In genomic region chr19:57132281-57132680, GRCm38 (mm10) we compare ENCODE assay signal across 13 mouse cellular contexts.
DNase-seq lines count a peak whose midpoint lies in the region; ATAC-seq and TF ChIP-seq lines count a peak whose summit lies in the region.
"Had no signal": no experiment of that assay in that cellular context is flagged by ENCODE, and none has a peak within 500 bp of the region (broad histone marks: within the 10 kb centered on the region; RNA-seq: fewer than 3 reads in every experiment).

No protein-coding gene starts in this region.

- H3K9me3 ChIP-seq in heart, postnatal 0 days (replicated peaks; ENCODE audit: control insufficient read depth, low read length): no peaks in the 10 kb centered on the region
- no peaks in the 10 kb centered on the region for H3K9me3 ChIP-seq in CH12.LX (replicated peaks; ENCODE audit: low read length)
- H3K9me3 ChIP-seq in stomach, postnatal 0 days (ENCODE audit: control insufficient read depth, low read length): no peaks in the 10 kb centered on the region
- H3K9me3 ChIP-seq: forebrain, embryonic 12.5 days; liver, embryonic 15.5 days had no signal

- no peak for TF ChIP-seq RAD21 in CH12.LX (IDR thresholded peaks at IDR 0.05; ENCODE audit: low read depth, low read length)

- H3K27me3 ChIP-seq in heart, postnatal 0 days (ENCODE audit: control insufficient read depth, insufficient read depth, low read length): no peaks in the 10 kb centered on the region
- H3K27me3 ChIP-seq in CH12.LX (replicated peaks): no peaks in the 10 kb centered on the region
- H3K27me3 ChIP-seq in stomach, postnatal 0 days (ENCODE audit: control insufficient read depth, insufficient read depth, low read length): no peaks in the 10 kb centered on the region
- H3K27me3 ChIP-seq: liver, embryonic 15.5 days had no signal

- H3K4me1 ChIP-seq in heart, postnatal 0 days (ENCODE audit: control insufficient read depth, insufficient read depth): no peaks in the 10 kb centered on the region
- peaks cover 2 to 32% of the 10 kb centered on the region in 2 experiments; a peak in 2 of 4 replicates for H3K4me1 ChIP-seq in CH12.LX (ENCODE audit: control insufficient read depth in 1 of 2, insufficient read depth in 2 of 2)
- peaks cover 10% of the 10 kb centered on the region; the same call in 1 of the 2 replicates for H3K4me1 ChIP-seq in stomach, postnatal 0 days (replicated peaks; ENCODE audit: control insufficient read depth, insufficient read depth)
- H3K4me1 ChIP-seq: liver, embryonic 15.5 days had no signal

- H3K27ac ChIP-seq in heart, postnatal 0 days (ENCODE audit: low read depth): peak overlapping the region; percentile 43; the same call in 1 of the 2 replicates
- no peak overlapping the region for H3K27ac ChIP-seq in CH12.LX (ENCODE audit: insufficient read depth, low read depth)
- peak overlapping the region; percentile 88 for H3K27ac ChIP-seq in stomach, postnatal 0 days (replicated peaks)
- H3K27ac ChIP-seq: forebrain, embryonic 12.5 days; liver, embryonic 15.5 days had no signal

- ATAC-seq in heart, postnatal 0 days (ENCODE audit: insufficient read depth, low read depth): no peak
- ATAC-seq in stomach, postnatal 0 days (ENCODE audit: low FRiP score, low TSS enrichment): peak; percentile 75

- no peak for TF ChIP-seq EP300 in heart, postnatal 0 days (IDR thresholded peaks at IDR 0.05; ENCODE audit: low read depth)
- TF ChIP-seq EP300 in CH12.LX (IDR thresholded peaks at IDR 0.05; ENCODE audit: low read length): no peak
- no peak for TF ChIP-seq EP300 in stomach, postnatal 0 days (optimal IDR thresholded peaks at IDR 0.05)

- no peak for TF ChIP-seq POLR2A in CH12.LX (IDR thresholded peaks at IDR 0.05; ENCODE audit: low read depth, low read length)

- dilution Hi-C loops in CH12.LX (cut with MboI; ENCODE audit: extremely low pct_ligation_motif_present, extremely low pct_unique_long_range_greater_than_20kb, low sequenced_read_pairs): no loop called here

- TF ChIP-seq CTCF in heart, postnatal 0 days (IDR thresholded peaks at IDR 0.05; ENCODE audit: low read depth): no peak
- no peak for TF ChIP-seq CTCF in CH12.LX (conservative IDR thresholded peaks at IDR 0.05 in 1 of 2, IDR thresholded peaks at IDR 0.05 in 1 of 2; ENCODE audit: low read depth in 2 of 2, low read length in 2 of 2)
- no peak for TF ChIP-seq CTCF in stomach, postnatal 0 days (IDR thresholded peaks at IDR 0.05; ENCODE audit: low read depth)

- H3K4me3 ChIP-seq in heart, postnatal 0 days (ENCODE audit: low read depth, low read length): no peak overlapping the region
- H3K4me3 ChIP-seq in CH12.LX (replicated peaks in 1 of 3; ENCODE audit: low read depth in 2 of 3, low read length in 2 of 3, poor library complexity in 1 of 3): no peak overlapping the region
- no peak overlapping the region for H3K4me3 ChIP-seq in stomach, postnatal 0 days (ENCODE audit: low read depth, low read length)
- H3K4me3 ChIP-seq: forebrain, embryonic 12.5 days; liver, embryonic 15.5 days had no signal

- H3K36me3 ChIP-seq in heart, postnatal 0 days (replicated peaks; ENCODE audit: control insufficient read depth, insufficient read depth, low read length): peaks cover 75% of the 10 kb centered on the region
- H3K36me3 ChIP-seq in CH12.LX (replicated peaks in 1 of 2; ENCODE audit: control insufficient read depth in 1 of 2, insufficient read depth in 1 of 2, low read length in 1 of 2): no peaks in the 10 kb centered on the region
- H3K36me3 ChIP-seq in stomach, postnatal 0 days (ENCODE audit: control insufficient read depth, insufficient read depth, low read length): no peaks in the 10 kb centered on the region
- H3K36me3 ChIP-seq: forebrain, embryonic 12.5 days; liver, embryonic 15.5 days had no signal

- intact Hi-C loops in heart, postnatal 14 days (cut with DNase I): loop anchor here (5.0 to 10.0 kb wide), 2 partner anchors 35 to 323 kb away; partner anchors contain the start of gene Trub1

- H3K4me2 ChIP-seq in heart, postnatal 0 days (ENCODE audit: low read depth, low read length): no peak overlapping the region
- no peak overlapping the region for H3K4me2 ChIP-seq in CH12.LX (ENCODE audit: insufficient read depth, low read depth, poor library complexity, severe bottlenecking)
- H3K4me2 ChIP-seq in stomach, postnatal 0 days (replicated peaks; ENCODE audit: low read depth): no peak overlapping the region
- H3K4me2 ChIP-seq: forebrain, embryonic 12.5 days; liver, embryonic 15.5 days had no signal

- in situ Hi-C loops in CH12.LX (cut with MboI; ENCODE audit: low pct_ligation_motif_present, low pct_unique_long_range_greater_than_20kb, low sequenced_read_pairs): no loop called here

- 81% methylated on average over 5 of the region's 5 CpGs for WGBS in heart, postnatal 0 days
- 58% methylated on average over 5 of the region's 5 CpGs for WGBS in stomach, postnatal 0 days

- DNase-seq in heart, postnatal 0 days (ENCODE audit: low spot score): no peak
- no peak for DNase-seq in heart, postnatal 14 days
- peak; percentile 42 for DNase-seq in CH12.LX (ENCODE audit: extremely low read depth)
- peak; percentile 42 to 54 for DNase-seq in kidney, postnatal 36 days
- DNase-seq in stomach, postnatal 0 days (ENCODE audit: low spot score): peak; percentile 78
- no peak for DNase-seq in testis, postnatal 14 days (ENCODE audit: low spot score)
- DNase-seq in ovary, postnatal 14 days (ENCODE audit: low spot score): no peak
- no peak for DNase-seq in adipocyte (ENCODE audit: low spot score)
- DNase-seq: adrenal gland, adult 2 months; layer of hippocampus, postnatal 36 days; right cerebral cortex, postnatal 25 days had no signal

- H3K79me2 ChIP-seq in CH12.LX (replicated peaks; ENCODE audit: control insufficient read depth, extremely low read depth, insufficient read depth, poor library complexity, severe bottlenecking): no peaks in the 10 kb centered on the region

- no peak overlapping the region for H3K9ac ChIP-seq in heart, postnatal 0 days (replicated peaks; ENCODE audit: low read depth, low read length)
- no peak overlapping the region for H3K9ac ChIP-seq in CH12.LX (ENCODE audit: insufficient read depth, low read depth)
- no peak overlapping the region; the same call in 1 of the 2 replicates for H3K9ac ChIP-seq in stomach, postnatal 0 days (ENCODE audit: low read length)
- H3K9ac ChIP-seq: forebrain, embryonic 12.5 days; liver, embryonic 15.5 days had no signal

TF ChIP-seq in CH12.LX, 34 proteins besides CTCF, POLR2A, EP300 and RAD21:
- TF ChIP-seq SIN3A (IDR thresholded peaks at IDR 0.05; ENCODE audit: low read length) (no peak), MEF2A (IDR thresholded peaks at IDR 0.05; ENCODE audit: borderline replicate concordance, low read depth, low read length) (no peak), ZC3H11A (IDR thresholded peaks at IDR 0.05; ENCODE audit: low read depth, low read length) (no peak), MAX (IDR thresholded peaks at IDR 0.05; ENCODE audit: low read length) (no peak), ETS1 (conservative IDR thresholded peaks at IDR 0.05; ENCODE audit: low read depth, low read length) (no peak), MAZ (IDR thresholded peaks at IDR 0.05; ENCODE audit: low read depth, low read length) (no peak), UBTF (IDR thresholded peaks at IDR 0.05; ENCODE audit: low read depth, low read length) (no peak), JUND (conservative IDR thresholded peaks at IDR 0.05; ENCODE audit: low read depth, low read length) (no peak), TBP (conservative IDR thresholded peaks at IDR 0.05; ENCODE audit: low read depth, low read length) (no peak), ZKSCAN1 (IDR thresholded peaks at IDR 0.05; ENCODE audit: borderline replicate concordance, low read depth, low read length) (no peak), ZNF384 (IDR thresholded peaks at IDR 0.05; ENCODE audit: low read depth, low read length) (no peak), SMC3 (IDR thresholded peaks at IDR 0.05; ENCODE audit: low read depth, low read length) (no peak), BHLHE40 (IDR thresholded peaks at IDR 0.05; ENCODE audit: low read depth, low read length) (no peak), MXI1 (IDR thresholded peaks at IDR 0.05; ENCODE audit: low read depth, low read length) (no peak)

Comparison
In these comparisons a context has a peak if more than half of its experiments do, and no peak if none do; other contexts are left out.
1. DNase-seq: peak in CH12.LX (single experiment), kidney, postnatal 36 days (2 of 2) and stomach, postnatal 0 days (single experiment); none in heart, postnatal 0 days (single experiment), heart, postnatal 14 days (0 of 2), testis, postnatal 14 days (single experiment), ovary, postnatal 14 days (single experiment) and adipocyte (single experiment).